Mouse (Mus musculus): ENCODE results near the gene Rxrb. TPM values are rescaled to one million over a fixed set of nuclear protein-coding genes. Genes with fewer than 3 reads are reported as not detected.
"Not testable (repeated sequence)": the region's sequence is repeated elsewhere in the genome, so short reads cannot be mapped to it uniquely, and the experiment has no call there.

The Rxrb gene
- total RNA-seq (2021), result 66.8 and 71.0 TPM in 2 replicates
- long read RNA-seq, transcript Rxrb-201 (10 exons, 2,627 nt), result minor isoform, 30 of 151 reads
- long read RNA-seq, transcript Rxrb-207 (10 exons, 2,577 nt), result major isoform, 57 of 151 reads
- long read RNA-seq, transcript Rxrb-202 (10 exons, 2,283 nt), result minor isoform, 19 of 151 reads
- long read RNA-seq, transcript Rxrb-203 (10 exons, 2,502 nt), result minor isoform, 6 of 151 reads
- long read RNA-seq, partial matches to known transcripts, result 18 of 151 reads
- long read RNA-seq, other reads (novel, unspliced or antisense), result 16 of 151 reads

DNA sequence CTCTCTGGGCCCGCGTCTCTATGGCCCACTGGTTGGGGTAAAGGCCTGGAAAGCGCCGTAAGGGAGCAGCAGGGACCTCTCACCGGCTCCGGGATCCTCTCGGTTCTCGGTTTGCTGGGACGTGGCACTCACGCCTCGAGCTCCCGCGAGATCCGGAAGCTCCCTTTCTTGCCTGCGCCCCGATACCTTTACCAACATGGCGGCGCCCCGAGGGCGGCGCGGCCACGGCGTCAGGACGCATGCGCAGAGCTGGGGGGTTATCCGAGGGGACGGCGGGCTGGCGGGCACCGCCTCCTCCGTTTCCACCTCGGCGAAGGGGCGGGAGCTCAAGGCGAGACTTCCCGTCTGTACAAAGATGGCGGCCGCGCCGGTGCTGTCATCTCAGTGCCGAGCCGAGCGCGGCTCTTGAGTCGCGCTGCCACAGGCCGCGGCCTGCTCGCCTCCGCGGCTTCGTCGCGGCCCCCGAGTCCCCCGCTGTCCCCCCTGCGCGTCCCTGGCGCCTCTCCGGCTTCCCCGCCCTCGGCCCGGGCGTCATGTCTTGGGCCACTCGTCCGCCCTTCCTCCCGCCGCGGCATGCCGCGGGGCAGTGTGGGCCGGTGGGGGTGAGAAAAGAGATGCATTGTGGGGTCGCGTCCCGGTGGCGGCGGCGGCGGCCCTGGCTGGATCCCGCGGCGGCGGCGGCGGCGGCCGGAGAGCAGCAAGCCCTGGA, at the start of gene Rxrb, which contains the start of gene Slc39a7:
TSS of gene Rxrb (plus strand) at position 348 of the 709 bp plus-strand sequence.
TSS of gene Slc39a7 (minus strand) at position 218 of the 709 bp plus-strand sequence.
- peak; percentile 100 for DNase-seq

DNA sequence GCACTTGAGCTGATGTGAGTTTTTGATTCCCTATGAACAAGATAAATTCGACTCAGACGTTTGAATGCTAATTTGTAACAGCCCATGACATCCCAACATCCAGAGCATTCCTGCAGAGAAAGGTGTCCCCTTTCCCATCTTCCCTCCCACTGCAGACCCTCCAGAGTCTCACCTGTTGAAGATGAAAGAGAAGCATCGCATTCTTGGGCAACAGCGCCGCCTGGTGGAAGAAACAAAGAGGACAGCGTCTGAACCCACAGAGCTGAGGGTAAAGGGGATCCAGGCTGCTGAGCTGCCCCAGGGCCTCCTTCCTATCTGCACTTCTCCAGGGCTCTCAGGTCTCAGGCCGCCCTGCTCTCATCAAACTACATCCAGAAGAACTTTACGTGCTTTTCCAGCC, 49.5 kb upstream of the Rxrb start:
- peak; percentile 69 for DNase-seq

DNA sequence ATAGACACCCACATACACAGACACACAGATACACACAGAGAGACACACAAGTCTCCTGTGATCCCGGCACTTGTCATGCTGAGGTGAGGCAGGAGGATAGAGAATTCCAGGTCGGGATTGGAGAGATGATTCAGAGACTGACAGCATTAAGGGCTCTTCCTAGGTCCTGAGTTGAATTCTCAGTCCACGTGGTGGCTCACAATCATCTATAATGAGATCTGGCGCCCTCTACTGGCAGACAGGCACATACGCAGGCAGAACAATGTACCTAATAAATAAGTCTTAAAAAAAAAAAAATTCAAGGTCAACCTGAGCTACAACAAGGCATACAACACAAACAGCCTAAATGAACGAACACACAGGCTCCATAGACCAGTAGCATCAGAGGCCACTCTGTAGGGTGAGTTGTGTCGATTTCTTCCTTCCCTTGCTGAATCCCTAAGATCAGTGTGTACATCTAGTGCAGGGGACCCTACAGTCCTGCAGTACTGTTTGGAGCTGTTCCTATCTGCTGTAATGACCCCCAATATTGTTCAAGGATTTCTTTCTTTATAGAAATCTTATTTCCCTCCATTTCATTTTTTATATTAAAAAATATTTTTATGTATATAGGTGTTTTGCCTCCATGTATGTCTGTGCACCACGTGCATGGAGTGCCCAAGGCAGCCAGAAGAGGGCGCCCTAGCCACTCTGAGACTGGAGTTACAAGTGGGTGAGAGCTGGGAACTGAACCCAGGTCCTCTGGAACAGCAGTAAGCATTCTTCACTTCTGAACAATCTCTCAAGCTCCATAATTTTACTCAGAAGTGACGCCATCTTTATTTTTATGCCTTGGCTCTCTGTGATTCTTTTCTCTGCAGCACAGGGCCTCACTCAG, 39.6 kb upstream of the Rxrb start:
- DNase-seq, result peak; percentile 50

DNA sequence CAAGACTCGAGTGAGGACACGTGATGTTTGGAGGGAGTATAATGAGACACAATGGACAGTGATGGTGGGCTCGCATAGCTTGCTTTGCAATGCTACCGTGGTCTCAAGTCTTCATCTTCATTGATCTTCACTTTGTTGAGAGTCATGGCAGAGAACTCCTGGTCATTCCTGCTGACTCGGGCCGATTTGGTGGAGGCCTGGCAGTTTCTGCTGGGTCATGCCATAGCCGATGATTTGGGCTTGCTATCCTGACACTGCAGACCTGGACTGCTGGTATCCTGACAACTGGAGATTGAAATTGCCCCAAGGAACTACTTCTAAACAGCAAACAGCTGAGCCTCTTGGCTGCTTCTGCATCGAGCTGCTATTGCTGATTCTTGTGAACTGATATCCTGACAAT, 36.7 kb upstream of the Rxrb start:
- DNase-seq, result no peak

DNA sequence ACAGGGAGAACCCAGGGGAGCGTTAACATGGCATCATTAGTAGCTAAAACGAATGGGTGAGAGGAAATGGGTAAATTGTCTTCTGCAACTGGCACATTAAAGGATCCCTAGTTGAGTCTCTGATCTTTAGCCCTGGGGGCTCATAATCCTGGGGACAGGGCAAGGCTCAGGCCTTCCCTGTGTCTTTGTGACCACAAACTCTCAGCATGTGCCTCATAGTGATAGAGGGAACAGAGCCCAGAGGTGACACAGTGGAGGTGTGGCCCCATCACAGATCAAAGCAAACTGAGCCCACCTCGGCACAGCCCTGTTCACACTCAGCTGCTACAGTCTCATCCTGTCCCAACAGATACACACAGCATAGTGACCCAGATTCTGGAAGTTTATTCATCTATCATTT, 36.0 kb upstream of the Rxrb start:
- DNase-seq, result no peak

DNA sequence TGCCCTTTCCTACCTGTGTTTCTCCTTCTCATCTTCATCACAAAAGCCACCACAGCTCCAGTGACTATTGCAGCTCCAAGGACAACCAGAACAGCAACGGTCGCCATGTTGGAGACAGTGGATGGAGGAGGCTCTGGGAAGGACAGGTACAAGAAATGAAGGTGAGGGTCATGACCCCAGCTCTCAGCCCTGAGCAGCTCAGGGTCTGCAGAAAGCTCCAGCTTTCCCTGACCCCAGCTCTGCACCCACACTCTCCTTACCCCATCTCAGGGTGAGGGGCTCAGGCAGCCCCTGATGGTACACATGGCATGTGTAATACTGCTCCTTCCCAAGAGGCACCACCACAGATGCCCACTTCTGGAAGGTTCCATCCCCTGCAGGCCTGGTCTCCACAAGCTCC, 34.6 kb upstream of the Rxrb start:
- not testable (repeated sequence) for DNase-seq

DNA sequence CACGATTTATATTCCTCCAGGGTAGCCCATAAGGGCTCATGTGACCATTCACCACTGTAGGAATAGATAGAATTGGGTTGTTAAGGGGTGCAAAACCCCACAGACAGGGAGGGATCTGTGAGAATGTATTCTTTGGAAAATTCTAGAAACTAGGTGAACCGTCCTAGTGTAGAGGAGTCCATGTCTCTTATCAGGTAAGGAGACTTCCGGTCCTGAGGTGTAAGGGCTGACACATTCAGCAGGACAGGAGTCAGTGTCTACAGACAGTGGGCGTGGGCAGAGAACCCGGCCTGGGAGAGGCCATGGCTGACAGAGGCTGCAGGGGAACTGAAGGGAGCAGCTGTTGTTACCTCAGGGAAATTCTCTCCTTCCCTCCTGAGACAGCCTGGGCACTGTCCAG, 32.9 kb upstream of the Rxrb start:
- DNase-seq, result not testable (repeated sequence)

- DNase-seq, result peak; percentile 37
These were observed 32.1 kb upstream of the Rxrb start for GRCm38 (mm10) chr17:33999341-34000149.

DNA sequence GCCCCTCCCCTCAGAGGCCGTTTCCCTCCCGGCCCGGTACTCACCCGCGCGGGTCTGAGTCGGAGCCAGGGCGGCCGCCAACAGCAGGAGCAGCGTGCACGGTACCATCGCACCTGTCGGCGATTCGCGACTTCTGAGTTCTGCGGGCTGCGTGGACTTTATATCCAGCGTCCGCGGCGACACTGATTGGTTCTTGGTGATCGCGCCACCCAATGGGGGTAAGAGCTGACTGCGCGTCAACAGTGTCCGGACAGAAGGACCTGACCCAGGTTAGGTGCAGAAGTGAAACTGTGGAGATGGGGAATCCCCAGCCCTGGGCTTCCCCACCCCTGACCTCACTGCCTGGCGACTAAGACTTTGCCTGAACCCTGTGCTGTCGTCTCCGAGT, 31.5 kb upstream of the Rxrb start, which contains the start of gene H2-K1:
TSS of gene H2-K1 (minus strand) at position 198 of the 388 bp plus-strand sequence.
- DNase-seq, result peak; percentile 92

DNA sequence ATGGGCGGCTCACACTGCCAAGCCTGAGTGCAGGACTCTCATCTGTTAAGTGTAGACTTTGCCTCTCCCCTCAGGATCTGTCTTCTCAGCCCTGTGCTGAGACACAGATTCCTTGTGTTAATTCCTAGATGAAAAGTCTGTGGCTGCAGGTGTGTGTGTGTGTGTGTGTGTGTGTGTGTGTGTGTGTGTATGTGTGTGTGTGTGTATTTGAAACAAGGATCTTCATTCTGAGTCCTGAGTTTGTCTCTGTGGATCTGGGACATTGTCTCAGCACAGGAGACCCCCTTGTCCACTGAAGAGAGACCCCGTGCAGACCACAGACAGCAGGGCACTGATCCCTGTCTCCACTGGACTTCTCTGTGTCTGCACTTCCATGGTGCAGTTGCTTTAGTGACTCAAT, 30.8 kb upstream of the Rxrb start:
- DNase-seq, result not testable (repeated sequence)

GRCm38 (mm10) chr17:34003426-34003825, 28.2 kb upstream of the Rxrb start:
- peak; percentile 45 for DNase-seq

GRCm38 (mm10) chr17:34006570-34006969, 25.0 kb upstream of the Rxrb start:
- DNase-seq, result no peak

DNA sequence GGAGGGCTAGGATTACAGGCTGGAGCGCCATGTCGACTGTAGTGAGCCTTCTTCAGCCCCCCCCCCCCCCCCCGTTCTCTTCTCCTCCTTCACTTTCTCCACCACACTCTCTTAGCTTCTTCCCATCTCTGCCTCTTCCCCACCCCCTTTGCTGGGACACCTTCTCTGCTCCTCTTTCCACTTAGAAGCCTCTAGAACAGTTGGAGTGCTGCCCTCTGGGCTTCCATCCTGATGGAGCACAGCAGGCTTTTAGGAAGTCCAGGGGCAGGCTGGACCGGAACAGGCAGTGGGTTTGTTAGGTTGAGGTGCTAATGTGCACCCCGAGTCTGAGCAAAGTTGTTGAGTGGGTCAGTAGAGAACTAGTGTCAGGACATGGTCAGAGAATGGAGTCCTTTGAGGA, 21.5 kb upstream of the Rxrb start:
- DNase-seq, result no peak

- no peak for DNase-seq
These were observed 18.2 kb upstream of the Rxrb start for GRCm38 (mm10) chr17:34013436-34013835.

DNA sequence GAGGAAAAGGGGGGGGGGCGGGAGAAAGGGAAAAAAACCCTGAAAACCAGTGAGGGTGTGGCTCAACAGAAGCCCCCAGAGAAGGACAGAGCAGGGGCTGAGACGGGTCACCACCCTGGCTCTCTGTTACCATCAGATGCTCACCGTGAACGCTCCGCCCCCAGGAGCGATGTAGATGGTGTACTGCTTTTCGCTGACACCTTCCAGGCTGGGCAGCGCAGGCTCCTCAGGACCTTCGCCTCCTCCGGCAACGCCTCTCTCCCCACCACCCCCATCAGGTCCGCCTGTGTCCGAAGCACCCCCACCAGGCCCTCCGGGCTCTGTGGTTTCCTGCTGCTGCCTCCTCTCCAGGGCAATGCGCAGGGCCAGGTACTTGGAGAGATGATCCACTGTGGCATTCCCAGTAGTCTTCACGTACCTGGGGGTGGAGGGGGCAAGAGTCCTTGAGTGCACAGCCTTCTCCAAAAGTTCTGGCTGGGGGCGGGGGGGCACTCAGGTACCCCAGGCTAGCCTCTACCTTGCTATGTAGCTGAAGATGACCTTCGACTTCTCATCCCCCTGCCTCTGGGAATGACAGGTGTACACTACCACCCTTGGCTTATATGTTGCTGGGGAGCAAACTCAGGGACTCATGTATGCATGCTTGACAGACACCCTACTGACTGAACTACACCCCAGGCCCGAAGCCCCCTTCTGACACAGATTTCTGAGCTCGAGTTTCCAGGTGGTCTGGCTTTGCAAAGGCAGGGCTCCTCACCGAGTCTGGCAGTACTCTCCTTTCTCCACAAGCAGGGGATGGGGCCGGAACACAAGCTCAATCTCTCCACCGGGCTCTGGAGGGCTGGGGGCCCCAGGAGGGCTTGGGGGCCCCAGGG, 9.8 kb upstream of the Rxrb start:
- DNase-seq, result peak; percentile 6

GRCm38 (mm10) chr17:34022414-34022783, 9.2 kb upstream of the Rxrb start:
- DNase-seq, result no peak

DNA sequence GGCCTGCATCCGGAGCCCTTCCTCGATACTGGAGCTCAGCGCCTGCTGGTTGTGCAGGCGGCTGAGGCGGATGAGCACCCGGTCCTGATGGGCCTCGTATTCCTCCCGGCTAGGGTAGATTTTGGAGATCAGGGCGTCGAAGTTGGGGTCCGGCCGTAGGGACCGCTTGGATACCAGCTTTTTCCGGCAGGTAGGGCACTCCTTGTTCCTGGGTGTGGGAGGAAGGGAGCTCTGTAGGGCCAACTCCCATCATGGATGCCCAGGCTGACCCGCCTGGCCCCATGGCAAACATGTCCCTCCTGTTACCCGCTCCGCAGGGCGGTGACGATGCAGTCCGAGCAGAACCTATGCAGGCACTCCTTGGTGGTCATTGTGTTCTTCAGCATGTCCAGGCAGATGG, 8.6 kb upstream of the Rxrb start:
- DNase-seq, result peak; percentile 4

DNA sequence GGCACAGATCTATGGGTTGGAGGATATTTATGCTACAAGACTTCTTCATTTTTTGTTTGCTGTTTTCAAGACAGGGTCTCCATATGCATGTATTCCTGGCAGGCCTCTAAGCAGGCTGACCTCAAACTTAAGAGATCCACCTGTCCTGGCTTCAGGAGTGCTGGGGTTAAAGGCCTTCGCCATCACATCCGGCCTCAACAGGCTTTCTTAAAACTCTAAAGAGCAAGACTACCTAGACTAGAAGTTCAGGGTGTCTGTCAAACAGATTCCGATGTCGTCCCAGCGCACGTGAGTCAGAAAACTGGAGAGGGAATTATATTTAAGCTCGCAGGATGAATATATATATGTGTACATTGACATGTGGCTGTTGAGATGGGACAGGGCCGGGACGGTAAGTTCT, 7.9 kb upstream of the Rxrb start:
- no peak for DNase-seq

DNA sequence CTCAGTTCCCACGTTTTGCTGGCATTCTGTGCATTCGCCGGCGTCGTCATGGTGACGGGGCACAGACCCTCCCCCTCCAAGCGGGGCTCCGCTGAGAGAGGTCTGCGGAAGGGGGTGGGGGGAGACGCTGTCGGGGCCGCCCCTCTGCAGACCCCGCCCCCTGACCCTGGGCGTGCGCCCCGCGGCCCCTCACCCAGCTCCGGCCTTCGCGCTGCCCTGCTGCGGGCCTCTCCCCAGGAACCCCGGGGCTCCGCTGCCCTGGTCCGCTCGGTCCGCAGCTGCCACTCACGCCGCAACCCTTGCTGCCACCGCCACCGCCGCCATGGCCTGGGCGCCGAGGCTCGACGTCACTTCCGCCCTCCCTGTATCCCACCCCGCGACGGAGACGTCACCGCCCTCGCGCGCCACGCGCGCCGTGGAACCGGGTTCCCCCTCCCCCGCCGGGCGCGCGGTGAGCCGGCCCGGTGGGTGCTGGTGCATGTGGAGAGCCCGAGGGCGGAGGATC, 7.2 kb upstream of the Rxrb start, which contains the start of gene Ring1:
TSS of gene Ring1 (minus strand) at position 364 of the 505 bp plus-strand sequence.
- DNase-seq, result peak; percentile 91
